Mouse (Mus musculus): ENCODE measurements around the gene Disp1. TPM values are rescaled to one million over a fixed set of nuclear protein-coding genes. Genes with fewer than 3 reads are reported as not detected.

Disp1 gene
- polyA plus RNA-seq, 1 experiment from 2014 or later: 7.8 TPM

Small RNAs within 50 kb of the gene (microRNA-seq; reads per million reads assigned to microRNA genes)
- gene Gm24975: not detected

Other genes with a start within 250 kb of the Disp1 start
- gene Aida, start 75.1 kb upstream of the Disp1 start, polyA plus RNA-seq (2015; fragmentation: Nextera tagmentation; extraction: Ambion mirVana): 30.0 and 30.9 TPM in 2 replicates
- 38.6 and 42.3 TPM in 2 replicates for gene Brox, start 75.7 kb upstream of the Disp1 start, polyA plus RNA-seq (2015; fragmentation: Nextera tagmentation; extraction: Ambion mirVana)
- 65.2 and 73.5 TPM in 2 replicates for gene Mia3, start 148.0 kb upstream of the Disp1 start, polyA plus RNA-seq (2015; fragmentation: Nextera tagmentation; extraction: Ambion mirVana)
- gene Taf1a, start 167.5 kb upstream of the Disp1 start, polyA plus RNA-seq (2015; fragmentation: Nextera tagmentation; extraction: Ambion mirVana): 11.5 and 13.4 TPM in 2 replicates
- gene Hhipl2, start 196.7 kb upstream of the Disp1 start, polyA plus RNA-seq (2015; fragmentation: Nextera tagmentation; extraction: Ambion mirVana): 0.23 and 0.34 TPM in 2 replicates

All from heart, embryonic 15.5 days (tissue).